Mouse (Mus musculus) limb, embryonic 10.5 days (tissue): Measurements from ENCODE around the gene Lrrc4b. TPM values are rescaled to one million over a fixed set of nuclear protein-coding genes. Genes with fewer than 3 reads are reported as not detected.

ENCODE experiments used
- DNase-seq: peaks from one replicate; pipeline ENCODE4 v3.0.0-alpha.2; 2017; ENCODE audit warnings: low spot score
- H3K27ac ChIP-seq: fragments of 300-500 bp; sonication (generic); 2 replicates; pipeline ENCODE4 v1.5.1; 2016; ENCODE audit warnings: mild to moderate bottlenecking
- H3K27me3 ChIP-seq: fragments of 300-500 bp; sonication (generic); 2 replicates; pipeline ENCODE4 v1.6.1; 2016; ENCODE audit warnings: low read depth, mild to moderate bottlenecking; ENCODE audit not compliant: poor library complexity, severe bottlenecking
- H3K36me3 ChIP-seq: fragments of 300-500 bp; sonication (generic); 2 replicates; pipeline ENCODE4 v1.6.1; 2016; ENCODE audit warnings: mild to moderate bottlenecking, moderate library complexity
- H3K4me1 ChIP-seq: fragments of 300-500 bp; sonication (generic); 2 replicates; pipeline ENCODE4 v1.6.1; 2016
- H3K4me3 ChIP-seq: fragments of 300-500 bp; sonication (generic); 2 replicates; pipeline ENCODE4 v1.5.1; 2016; ENCODE audit warnings: mild to moderate bottlenecking, moderate library complexity
- H3K9me3 ChIP-seq: fragments of 300-500 bp; sonication (generic); replicated peaks from 2 replicates; pipeline ENCODE4 v1.6.1; 2016; ENCODE audit warnings: mild to moderate bottlenecking
- WGBS: fragments of 180-500 bp; shearing (Covaris S2); methylation state at CpG from one replicate; pipeline ENCODE4 v1.1.7; 2016; 5-methylcytosine and 5-hydroxymethylcytosine counted together
- microRNA-seq: library from miRNA; unstranded; fragments of <30 nt; microRNA quantifications from one replicate; pipeline ENCODE4, GENCODE M21; 2017
- polyA plus RNA-seq: library from polyadenylated mRNA; unstranded; fragments of >200 nt; fragmentation: Nextera tagmentation; extraction: Ambion mirVana; gene quantifications from 2 replicates; pipeline ENCODE4 v1.2.1, GENCODE M21; 2016

Gene Lrrc4b
- polyA plus RNA-seq, 1 experiment from 2014 or later = 0.21 TPM

GRCm38 (mm10) chr7:44500046-44500445, 71.2 kb downstream of the Lrrc4b start:
- DNase-seq = no peak
- Histone ChIP-seq H3K4me1 (peaks cover 20% of the 10 kb centered on the region), H3K27me3 (peaks cover 22% of the 10 kb centered on the region), H3K4me3 (no peak overlapping the region), H3K9me3 (no peaks in the 10 kb centered on the region), H3K36me3 (no peaks in the 10 kb centered on the region), H3K27ac (no peak overlapping the region)
- WGBS = 63% methylated on average over 20 of the region's 20 CpGs

- Histone ChIP-seq H3K27ac (no peak overlapping the region), H3K27me3 (peaks cover 22% of the 10 kb centered on the region), H3K4me3 (no peak overlapping the region), H3K9me3 (no peaks in the 10 kb centered on the region), H3K4me1 (peaks cover 11% of the 10 kb centered on the region), H3K36me3 (no peaks in the 10 kb centered on the region)
- 44% methylated on average over 5 of the region's 5 CpGs for WGBS
- DNase-seq = peak; percentile 80
These were observed 72.8 kb downstream of the Lrrc4b start for GRCm38 (mm10) chr7:44501563-44502115.

GRCm38 (mm10) chr7:44507491-44507890, 78.7 kb downstream of the Lrrc4b start:
- Histone ChIP-seq H3K9me3 (no peaks in the 10 kb centered on the region), H3K27ac (no peak overlapping the region), H3K36me3 (no peaks in the 10 kb centered on the region), H3K27me3 (peaks cover 22% of the 10 kb centered on the region), H3K4me3 (no peak overlapping the region), H3K4me1 (no peaks in the 10 kb centered on the region)
- no peak for DNase-seq

Small RNAs within 50 kb of the gene (microRNA-seq; reads per million reads assigned to microRNA genes)
- gene Mir7052 = 0.88 reads per million

Other genes starting within 250 kb of the Lrrc4b start
- not detected in 2 replicates for gene Klk1b24, start 240.8 kb upstream of the Lrrc4b start, polyA plus RNA-seq
- not detected in 2 replicates for gene Klk1b3, start 230.8 kb upstream of the Lrrc4b start, polyA plus RNA-seq
- not detected in 2 replicates for gene Klk1b4, start 221.6 kb upstream of the Lrrc4b start, polyA plus RNA-seq
- not detected in 2 replicates for gene Klk1b5, start 213.1 kb upstream of the Lrrc4b start, polyA plus RNA-seq
- not detected in 2 replicates for gene Klk1, start 203.7 kb upstream of the Lrrc4b start, polyA plus RNA-seq
- gene Gm36864, start 192.8 kb upstream of the Lrrc4b start, polyA plus RNA-seq = not detected in 2 replicates
- 0.88 and 1.1 TPM in 2 replicates for gene 1700028J19Rik, start 182.3 kb upstream of the Lrrc4b start, polyA plus RNA-seq
- gene 2410002F23Rik, start 182.3 kb upstream of the Lrrc4b start, polyA plus RNA-seq = 179 and 220 TPM in 2 replicates
- 0.15 and 0.18 TPM in 2 replicates for gene Acp4, start 171.6 kb upstream of the Lrrc4b start, polyA plus RNA-seq
- gene Gm15517, start 167.6 kb upstream of the Lrrc4b start, polyA plus RNA-seq = not detected in 2 replicates
- 1.1 and 1.7 TPM in 2 replicates for gene Clec11a, start 122.1 kb upstream of the Lrrc4b start, polyA plus RNA-seq
- gene Shank1, start 118.8 kb upstream of the Lrrc4b start, polyA plus RNA-seq = 0.31 and 0.40 TPM in 2 replicates
- 1.1 and 1.9 TPM in 2 replicates for gene Syt3, start 44.9 kb upstream of the Lrrc4b start, polyA plus RNA-seq
- 0.50 and 0.68 TPM in 2 replicates for gene 1700008O03Rik, start 43.2 kb upstream of the Lrrc4b start, polyA plus RNA-seq
- not detected in 2 replicates for gene Aspdh, start 36.4 kb downstream of the Lrrc4b start, polyA plus RNA-seq
- gene Josd2, start 39.0 kb downstream of the Lrrc4b start, polyA plus RNA-seq = 72.6 and 73.3 TPM in 2 replicates
- gene Emc10, start 67.5 kb downstream of the Lrrc4b start, polyA plus RNA-seq = 78.6 and 91.4 TPM in 2 replicates
- gene Fam71e1, start 67.6 kb downstream of the Lrrc4b start, polyA plus RNA-seq = 10.6 and 16.5 TPM in 2 replicates
- 0.05 and 0.11 TPM in 2 replicates for gene Mybpc2, start 95.6 kb downstream of the Lrrc4b start, polyA plus RNA-seq
- gene Spib, start 103.1 kb downstream of the Lrrc4b start, polyA plus RNA-seq = 0.20 TPM in 1 of 2 replicates, not detected in the other
- 175 and 184 TPM in 2 replicates for gene Pold1, start 119.8 kb downstream of the Lrrc4b start, polyA plus RNA-seq
- 74.5 and 82.2 TPM in 2 replicates for gene Nr1h2, start 124.9 kb downstream of the Lrrc4b start, polyA plus RNA-seq
- 0.14 and 0.20 TPM in 2 replicates for gene Napsa, start 143.4 kb downstream of the Lrrc4b start, polyA plus RNA-seq
- 0.21 and 0.28 TPM in 2 replicates for gene Kcnc3, start 161.6 kb downstream of the Lrrc4b start, polyA plus RNA-seq
- gene Myh14, start 241.8 kb downstream of the Lrrc4b start, polyA plus RNA-seq = 0.63 and 1.8 TPM in 2 replicates